Comparison of ENCODE assay signal across 10 mouse cellular contexts in the genomic region with DNA sequence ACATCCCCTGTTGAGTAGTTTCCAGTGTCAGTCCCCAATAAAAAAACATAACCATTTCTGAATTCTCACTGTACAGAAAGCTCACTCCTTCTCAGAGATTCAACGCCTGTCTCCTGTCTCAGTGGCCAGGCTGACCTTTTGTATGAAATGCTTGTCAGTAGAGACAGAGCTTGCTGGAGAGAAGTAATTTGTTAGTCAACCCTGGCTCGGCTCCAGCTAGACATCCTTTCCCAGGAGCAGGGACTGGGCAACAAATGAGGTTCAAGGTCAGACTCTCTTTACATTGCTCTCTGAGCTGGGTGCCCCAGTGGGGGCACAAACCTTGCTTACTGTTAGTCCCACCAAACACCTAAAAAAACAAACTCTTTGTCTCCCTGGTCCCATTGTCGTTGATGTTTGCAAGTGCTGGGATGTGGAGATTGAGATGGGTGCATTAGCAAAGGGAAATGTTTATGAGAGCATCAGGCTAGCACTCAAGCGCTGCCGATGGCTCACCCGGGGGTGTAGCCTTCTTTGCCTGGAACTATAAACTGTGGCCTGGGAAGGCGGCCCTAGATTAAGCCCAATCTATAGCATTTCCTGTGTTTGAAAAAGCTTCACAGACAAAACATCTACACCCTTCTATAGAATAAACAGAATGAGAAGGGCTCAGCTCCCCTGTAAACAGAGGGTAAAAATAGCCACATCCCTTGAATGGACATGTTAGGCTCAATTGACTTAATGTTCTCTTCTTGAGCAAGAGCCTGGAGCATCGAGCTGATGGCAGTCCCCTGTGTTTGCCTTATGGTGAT.
DNase-seq lines count a peak whose midpoint lies in the region; ATAC-seq and TF ChIP-seq lines count a peak whose summit lies in the region.
"Had no signal": no experiment of that assay in that cellular context is flagged by ENCODE, and none has a peak within 500 bp of the region (broad histone marks: within the 10 kb centered on the region; RNA-seq: fewer than 3 reads in every experiment).

No protein-coding gene starts in this region.

- no peaks in the 10 kb centered on the region for H3K27me3 ChIP-seq in kidney, embryonic 14.5 days (ENCODE audit: control insufficient read depth, insufficient read depth, low read length)
- H3K27me3 ChIP-seq in kidney, adult 2 months (replicated peaks; ENCODE audit: control insufficient read depth, insufficient read depth, low read length): no peaks in the 10 kb centered on the region
- H3K27me3 ChIP-seq in midbrain, embryonic 13.5 days: no peaks in the 10 kb centered on the region
- H3K27me3 ChIP-seq in midbrain, embryonic 16.5 days (ENCODE audit: control insufficient read depth, insufficient read depth, low read depth, low read length): no peaks in the 10 kb centered on the region
- H3K27me3 ChIP-seq in intestine, embryonic 14.5 days (replicated peaks; ENCODE audit: control insufficient read depth, insufficient read depth, low read length): no peaks in the 10 kb centered on the region
- H3K27me3 ChIP-seq: CH12.LX had no signal

- H3K9ac ChIP-seq in kidney, embryonic 14.5 days (ENCODE audit: low read depth, low read length): no peak overlapping the region
- no peak overlapping the region for H3K9ac ChIP-seq in midbrain, embryonic 13.5 days (replicated peaks)
- H3K9ac ChIP-seq in midbrain, embryonic 16.5 days (ENCODE audit: low read depth, low read length): no peak overlapping the region
- no peak overlapping the region for H3K9ac ChIP-seq in intestine, embryonic 14.5 days (ENCODE audit: low read length)

- 51% methylated on average over 8 of the region's 8 CpGs for WGBS in kidney, embryonic 14.5 days
- WGBS in kidney, adult 2 months: 69% methylated on average over 8 of the region's 8 CpGs
- WGBS in midbrain, embryonic 13.5 days: 77% methylated on average over 8 of the region's 8 CpGs
- WGBS in midbrain, embryonic 16.5 days: 78% methylated on average over 8 of the region's 8 CpGs
- WGBS in intestine, embryonic 14.5 days: 25% methylated on average over 8 of the region's 8 CpGs

- H3K36me3 ChIP-seq in kidney, embryonic 14.5 days (ENCODE audit: control insufficient read depth, insufficient read depth, low read length): peaks cover 13% of the 10 kb centered on the region; the same call in 1 of the 2 replicates
- no peaks in the 10 kb centered on the region for H3K36me3 ChIP-seq in kidney, adult 2 months (ENCODE audit: control insufficient read depth, insufficient read depth, low read length)
- H3K36me3 ChIP-seq in midbrain, embryonic 13.5 days: peaks cover 29% of the 10 kb centered on the region
- H3K36me3 ChIP-seq in midbrain, embryonic 16.5 days (ENCODE audit: control insufficient read depth, insufficient read depth, low read length): peaks cover 9% of the 10 kb centered on the region; the same call in 1 of the 2 replicates
- H3K36me3 ChIP-seq in intestine, embryonic 14.5 days (ENCODE audit: control insufficient read depth, insufficient read depth, low read length): 0 out of 2 replicates have a peak, but pooled peaks cover 4% of the 10 kb centered on the region

- peak overlapping the region; percentile 43; the same call in 1 of the 2 replicates for H3K27ac ChIP-seq in kidney, embryonic 14.5 days (ENCODE audit: low read depth, low read length)
- H3K27ac ChIP-seq in kidney, adult 2 months (ENCODE audit: insufficient read depth, low read depth, low read length): no peak overlapping the region
- H3K27ac ChIP-seq in midbrain, embryonic 13.5 days: peak overlapping the region; percentile 17; the same call in 1 of the 2 replicates
- H3K27ac ChIP-seq in midbrain, embryonic 16.5 days (ENCODE audit: low read length): no peak overlapping the region
- H3K27ac ChIP-seq in intestine, embryonic 14.5 days (ENCODE audit: low read depth): peak overlapping the region; percentile 52

- H3K4me1 ChIP-seq in kidney, embryonic 14.5 days (ENCODE audit: control insufficient read depth, insufficient read depth, low read length): peaks cover 5% of the 10 kb centered on the region; the same call in 1 of the 2 replicates
- no peaks in the 10 kb centered on the region for H3K4me1 ChIP-seq in kidney, adult 2 months (ENCODE audit: control insufficient read depth, insufficient read depth, low read length)
- peaks cover 17% of the 10 kb centered on the region for H3K4me1 ChIP-seq in midbrain, embryonic 13.5 days (replicated peaks)
- H3K4me1 ChIP-seq in midbrain, embryonic 16.5 days (ENCODE audit: control insufficient read depth, insufficient read depth, low read length): peaks cover 3% of the 10 kb centered on the region; the same call in 1 of the 2 replicates
- peaks cover 22% of the 10 kb centered on the region; the same call in 1 of the 2 replicates for H3K4me1 ChIP-seq in intestine, embryonic 14.5 days (replicated peaks; ENCODE audit: control insufficient read depth, insufficient read depth, low read length)

- no peak for DNase-seq in kidney, adult 2 months
- peak; percentile 63 for DNase-seq in intestine, embryonic 14.5 days (ENCODE audit: low spot score)
- DNase-seq in yolk sac, embryonic 10.5 days (ENCODE audit: low spot score): peak; percentile 27
- no peak for DNase-seq in cerebellum, adult 9-11 months
- DNase-seq: heart, postnatal 36 days had no signal

- no peak overlapping the region for H3K4me3 ChIP-seq in kidney, embryonic 14.5 days (ENCODE audit: low read length)
- H3K4me3 ChIP-seq in kidney, adult 2 months (ENCODE audit: insufficient read depth, low read depth, low read length): no peak overlapping the region
- no peak overlapping the region for H3K4me3 ChIP-seq in midbrain, embryonic 13.5 days (replicated peaks)
- H3K4me3 ChIP-seq in midbrain, embryonic 16.5 days (ENCODE audit: low read depth, low read length): no peak overlapping the region
- no peak overlapping the region for H3K4me3 ChIP-seq in intestine, embryonic 14.5 days (ENCODE audit: low read depth, low read length)
- H3K4me3 ChIP-seq: erythroblast, embryonic 14.5 days had no signal

- no peak for TF ChIP-seq CTCF in kidney, adult 2 months (conservative IDR thresholded peaks at IDR 0.05; ENCODE audit: insufficient read depth, insufficient read length, low read depth, low read length)

- H3K9me3 ChIP-seq in kidney, embryonic 14.5 days (ENCODE audit: control insufficient read depth, low read length): no peaks in the 10 kb centered on the region
- H3K9me3 ChIP-seq in midbrain, embryonic 13.5 days: no peaks in the 10 kb centered on the region
- no peaks in the 10 kb centered on the region for H3K9me3 ChIP-seq in midbrain, embryonic 16.5 days (replicated peaks; ENCODE audit: control insufficient read depth, low read length, poor library complexity, severe bottlenecking)
- no peaks in the 10 kb centered on the region for H3K9me3 ChIP-seq in intestine, embryonic 14.5 days (ENCODE audit: control insufficient read depth, low read length)

- no peak for ATAC-seq in kidney, embryonic 14.5 days (ENCODE audit: low FRiP score, low TSS enrichment)
- 0 out of 2 replicates have a peak, but pooled peaks have one; percentile 29 for ATAC-seq in midbrain, embryonic 13.5 days
- no peak for ATAC-seq in midbrain, embryonic 16.5 days
- ATAC-seq in intestine, embryonic 14.5 days (replicated peaks; ENCODE audit: low FRiP score, low TSS enrichment, low read depth): no peak

- no peak overlapping the region for H3K4me2 ChIP-seq in kidney, embryonic 14.5 days (replicated peaks; ENCODE audit: low read depth, low read length)
- no peak overlapping the region for H3K4me2 ChIP-seq in midbrain, embryonic 13.5 days (replicated peaks)
- no peak overlapping the region for H3K4me2 ChIP-seq in midbrain, embryonic 16.5 days (ENCODE audit: low read length)
- H3K4me2 ChIP-seq in intestine, embryonic 14.5 days (ENCODE audit: low read length): no peak overlapping the region

- no peak for TF ChIP-seq POLR2A in kidney, adult 2 months (IDR thresholded peaks at IDR 0.05; ENCODE audit: low read depth, low read length)

Comparison
In these comparisons a context has a peak if more than half of its experiments do, and no peak if none do; other contexts are left out.
1. H3K27ac ChIP-seq: peak in kidney, embryonic 14.5 days (single experiment), midbrain, embryonic 13.5 days (single experiment) and intestine, embryonic 14.5 days (single experiment); none in kidney, adult 2 months (single experiment) and midbrain, embryonic 16.5 days (single experiment).
2. DNase-seq: peak in intestine, embryonic 14.5 days (single experiment) and yolk sac, embryonic 10.5 days (single experiment); none in kidney, adult 2 months (single experiment) and cerebellum, adult 9-11 months (single experiment).